Mouse (Mus musculus) lung, embryonic 14.5 days (tissue): ENCODE data around the gene 2410137M14Rik. TPM values are rescaled to one million over a fixed set of nuclear protein-coding genes. Genes with fewer than 3 reads are reported as not detected.
"Not testable (repeated sequence)": the region's sequence is repeated elsewhere in the genome, so short reads cannot be mapped to it uniquely, and the experiment has no call there.

ENCODE experiments used
- ATAC-seq: fragments of 200-750 bp; cut with Nextera tagmentation; 2 replicates; pipeline ENCODE4 v1.8.0; 2017; ENCODE audit warnings: mild to moderate bottlenecking, moderate TSS enrichment, moderate library complexity; ENCODE audit not compliant: insufficient read depth
- DNase-seq: peaks from one replicate; pipeline ENCODE4 v3.0.0-alpha.2; 2015
- H3K27ac ChIP-seq: fragments of 300-500 bp; sonication (generic); 2 replicates; pipeline ENCODE4 v1.5.1; 2014; ENCODE audit warnings: low read depth, mild to moderate bottlenecking, moderate library complexity
- H3K27me3 ChIP-seq: fragments of 300-500 bp; sonication (generic); 2 replicates; pipeline ENCODE4 v1.6.1; 2014; ENCODE audit warnings: low read length, control low read depth; ENCODE audit not compliant: insufficient read depth
- H3K36me3 ChIP-seq: fragments of 300-500 bp; sonication (generic); 2 replicates; pipeline ENCODE4 v1.6.1; 2014; ENCODE audit warnings: control low read depth; ENCODE audit not compliant: insufficient read depth
- H3K4me1 ChIP-seq: fragments of 300-500 bp; sonication (generic); 2 replicates; pipeline ENCODE4 v1.6.1; 2014; ENCODE audit warnings: antibody characterized with exemption, control low read depth; ENCODE audit not compliant: insufficient read depth
- H3K4me2 ChIP-seq: fragments of 300-500 bp; sonication (generic); 2 replicates; pipeline ENCODE4 v1.6.1; 2014; ENCODE audit warnings: mild to moderate bottlenecking
- H3K4me3 ChIP-seq: fragments of 300-500 bp; sonication (generic); 2 replicates; pipeline ENCODE4 v1.5.1; 2014; ENCODE audit warnings: low read depth, low read length
- H3K9ac ChIP-seq: fragments of 300-500 bp; sonication (generic); 2 replicates; pipeline ENCODE4 v1.6.1; 2014
- H3K9me3 ChIP-seq: fragments of 300-500 bp; sonication (generic); 2 replicates; pipeline ENCODE4 v1.6.1; 2016; ENCODE audit warnings: low read depth, low read length, control low read depth
- CTCF ChIP-seq: IDR thresholded peaks from 2 replicates; pipeline ENCODE4 v1.5.1; 2016; ENCODE audit warnings: antibody characterized with exemption, low read depth
- WGBS: fragments of 180-500 bp; shearing (Covaris S2); extraction: QIAGEN DNeasy Blood & Tissue Kit; methylation state at CpG from one replicate; pipeline ENCODE4 v1.1.7; 2014; 5-methylcytosine and 5-hydroxymethylcytosine counted together
- polyA plus RNA-seq: library from polyadenylated mRNA; unstranded; fragments of >200 nt; fragmentation: Nextera tagmentation; extraction: Ambion mirVana; gene quantifications from 2 replicates; pipeline ENCODE4 v1.2.1, GENCODE M21; 2014

Gene 2410137M14Rik
- polyA plus RNA-seq = not detected in 2 replicates

DNA sequence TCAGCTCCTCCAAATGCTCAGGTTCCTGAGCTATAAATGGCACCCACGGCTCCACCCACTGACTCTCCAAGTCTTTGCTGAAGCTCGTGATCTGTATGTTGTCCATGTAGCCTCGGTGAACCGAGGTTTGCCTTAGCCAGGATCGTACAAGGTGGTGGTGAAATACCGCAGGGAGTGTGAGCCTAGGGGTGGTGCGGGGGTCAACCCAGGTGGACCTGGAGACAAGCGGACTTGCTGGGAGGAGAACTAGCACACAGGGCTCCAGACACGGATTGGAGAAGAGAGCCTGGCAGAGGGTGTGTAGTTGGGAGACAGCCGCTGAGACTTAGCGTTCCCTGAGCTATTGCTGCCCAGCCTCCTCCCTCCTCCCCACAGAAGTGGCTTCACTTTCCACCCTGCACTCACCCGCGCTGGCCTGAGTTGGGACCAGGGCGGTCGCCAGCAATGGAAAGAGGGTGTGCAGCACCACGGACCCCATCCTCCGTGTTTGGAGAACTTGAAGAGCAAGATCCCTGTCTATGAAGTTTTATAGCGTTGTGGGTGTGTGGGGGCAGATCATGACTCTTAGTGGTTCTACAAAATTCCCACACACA lies at the start of gene 2410137M14Rik:
TSS of gene 2410137M14Rik (minus strand) at position 17 of the 593 bp plus-strand sequence.
- DNase-seq (no peak), ATAC-seq (peak; percentile 41; the same call in 1 of the 2 replicates)
- H3K4me2 ChIP-seq = peak within 1 kb of the TSS; percentile 50
- H3K9ac ChIP-seq = no peak within 1 kb of the TSS
- TF ChIP-seq CTCF = no peak
- no peaks in the 10 kb centered on the region for H3K36me3 ChIP-seq
- no peak within 1 kb of the TSS; the same call in 1 of the 2 replicates for H3K4me3 ChIP-seq
- no peak within 1 kb of the TSS for H3K27ac ChIP-seq
- 0 out of 2 replicates have a peak, but pooled peaks cover 8% of the 10 kb centered on the region for H3K4me1 ChIP-seq
- 0 out of 2 replicates have a peak, but pooled peaks cover 4% of the 10 kb centered on the region for H3K27me3 ChIP-seq
- H3K9me3 ChIP-seq = no peaks in the 10 kb centered on the region
- WGBS = 8% methylated on average over 18 of the region's 18 CpGs

- Histone ChIP-seq H3K27me3 (no peaks in the 10 kb centered on the region), H3K27ac (peak overlapping the region; percentile 97), H3K4me2 (peak overlapping the region; percentile 60), H3K4me1 (no peaks in the 10 kb centered on the region), H3K9me3 (no peaks in the 10 kb centered on the region), H3K36me3 (no peaks in the 10 kb centered on the region), H3K9ac (0 out of 2 replicates have a peak overlapping the region, but pooled peaks have one; percentile 47), H3K4me3 (peak overlapping the region; percentile 41)
- WGBS = 63% methylated on average over 8 of the region's 8 CpGs
- no peak for TF ChIP-seq CTCF
- ATAC-seq (peak; percentile 13; the same call in 1 of the 2 replicates), DNase-seq (no peak)
Observed at GRCm38 (mm10) chr17:37029162-37029561, 48.1 kb upstream of the 2410137M14Rik start.

- ATAC-seq = peak; percentile 99
- H3K9ac ChIP-seq = peak overlapping the region; percentile 47
- H3K27me3 ChIP-seq = no peaks in the 10 kb centered on the region
- under 1% methylated on average over 14 of the region's 14 CpGs for WGBS
- peak overlapping the region; percentile 97 for H3K27ac ChIP-seq
- H3K4me1 ChIP-seq = no peaks in the 10 kb centered on the region
- peak; percentile 98 for DNase-seq
- TF ChIP-seq CTCF = no peak
- peak overlapping the region; percentile 60 for H3K4me2 ChIP-seq
- peak overlapping the region; percentile 41 for H3K4me3 ChIP-seq
- H3K36me3 ChIP-seq = no peaks in the 10 kb centered on the region
- no peaks in the 10 kb centered on the region for H3K9me3 ChIP-seq
Observed at GRCm38 (mm10) chr17:37028683-37029120, 47.7 kb upstream of the 2410137M14Rik start.

DNA sequence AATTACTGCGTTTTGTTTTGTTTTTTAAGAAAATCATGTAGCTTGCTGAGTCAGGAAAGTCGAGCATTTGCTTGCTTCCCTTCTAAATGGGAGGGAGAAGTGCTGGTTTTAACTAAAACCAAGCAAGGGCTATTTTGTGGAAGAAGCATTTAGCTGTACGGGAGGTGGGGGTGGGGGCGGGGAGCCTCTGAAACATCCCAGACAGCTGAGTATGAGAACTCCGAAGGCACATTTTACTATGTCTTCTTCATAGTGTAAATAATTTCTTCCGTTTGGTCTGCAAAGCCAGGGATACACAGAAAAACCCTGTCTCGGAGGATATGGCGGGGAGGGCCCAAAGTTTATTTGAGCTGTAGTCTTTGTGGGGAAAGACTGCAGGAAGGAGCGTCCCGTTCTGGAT lies 47.2 kb upstream of the 2410137M14Rik start:
- no peak for DNase-seq
- Histone ChIP-seq H3K4me1 (no peaks in the 10 kb centered on the region), H3K9me3 (no peaks in the 10 kb centered on the region), H3K27ac (peak overlapping the region; percentile 97), H3K36me3 (no peaks in the 10 kb centered on the region), H3K9ac (peak overlapping the region; percentile 47), H3K27me3 (no peaks in the 10 kb centered on the region), H3K4me3 (peak overlapping the region; percentile 41), H3K4me2 (peak overlapping the region; percentile 60)
- peak; percentile 62 for ATAC-seq
- WGBS = 2% methylated on average over 10 of the region's 10 CpGs
- no peak for TF ChIP-seq CTCF

GRCm38 (mm10) chr17:37027486-37027885 lies 46.4 kb upstream of the 2410137M14Rik start:
- Histone ChIP-seq H3K4me2 (no peak overlapping the region), H3K27me3 (no peaks in the 10 kb centered on the region), H3K36me3 (no peaks in the 10 kb centered on the region), H3K27ac (peak overlapping the region; percentile 97), H3K4me1 (no peaks in the 10 kb centered on the region), H3K9ac (no peak overlapping the region), H3K9me3 (no peaks in the 10 kb centered on the region), H3K4me3 (no peak overlapping the region)
- DNase-seq = no peak
- 93% methylated on average over 4 of the region's 4 CpGs for WGBS
- no peak for TF ChIP-seq CTCF
- no peak for ATAC-seq

DNA sequence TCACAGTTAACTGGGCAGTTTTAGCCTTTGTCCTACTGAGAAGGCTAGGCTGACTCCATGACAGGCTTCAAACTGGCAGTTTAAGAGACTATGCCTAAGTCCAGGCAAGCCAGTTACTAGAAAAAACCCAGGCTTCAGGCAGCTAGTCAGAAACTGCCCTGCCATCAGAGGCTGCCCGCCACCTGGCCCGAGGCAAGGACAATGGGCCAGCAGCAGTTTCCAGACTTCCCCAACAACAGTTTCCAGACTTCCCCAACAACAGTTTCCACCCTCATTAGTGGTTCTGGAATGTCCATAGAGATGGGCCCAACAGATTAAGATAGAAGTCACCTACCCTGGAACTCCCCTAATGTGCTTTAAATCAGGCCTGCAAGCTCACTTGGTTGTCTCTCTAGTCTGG lies 45.4 kb upstream of the 2410137M14Rik start:
- no peak overlapping the region for H3K9ac ChIP-seq
- H3K27ac ChIP-seq = no peak overlapping the region
- no peak for DNase-seq
- H3K4me3 ChIP-seq = no peak overlapping the region
- H3K27me3 ChIP-seq = no peaks in the 10 kb centered on the region
- TF ChIP-seq CTCF = no peak
- no peak for ATAC-seq
- H3K4me2 ChIP-seq = no peak overlapping the region
- H3K9me3 ChIP-seq = no peaks in the 10 kb centered on the region
- H3K4me1 ChIP-seq = no peaks in the 10 kb centered on the region
- H3K36me3 ChIP-seq = no peaks in the 10 kb centered on the region
- WGBS = 82% methylated on average over 2 of the region's 2 CpGs

DNA sequence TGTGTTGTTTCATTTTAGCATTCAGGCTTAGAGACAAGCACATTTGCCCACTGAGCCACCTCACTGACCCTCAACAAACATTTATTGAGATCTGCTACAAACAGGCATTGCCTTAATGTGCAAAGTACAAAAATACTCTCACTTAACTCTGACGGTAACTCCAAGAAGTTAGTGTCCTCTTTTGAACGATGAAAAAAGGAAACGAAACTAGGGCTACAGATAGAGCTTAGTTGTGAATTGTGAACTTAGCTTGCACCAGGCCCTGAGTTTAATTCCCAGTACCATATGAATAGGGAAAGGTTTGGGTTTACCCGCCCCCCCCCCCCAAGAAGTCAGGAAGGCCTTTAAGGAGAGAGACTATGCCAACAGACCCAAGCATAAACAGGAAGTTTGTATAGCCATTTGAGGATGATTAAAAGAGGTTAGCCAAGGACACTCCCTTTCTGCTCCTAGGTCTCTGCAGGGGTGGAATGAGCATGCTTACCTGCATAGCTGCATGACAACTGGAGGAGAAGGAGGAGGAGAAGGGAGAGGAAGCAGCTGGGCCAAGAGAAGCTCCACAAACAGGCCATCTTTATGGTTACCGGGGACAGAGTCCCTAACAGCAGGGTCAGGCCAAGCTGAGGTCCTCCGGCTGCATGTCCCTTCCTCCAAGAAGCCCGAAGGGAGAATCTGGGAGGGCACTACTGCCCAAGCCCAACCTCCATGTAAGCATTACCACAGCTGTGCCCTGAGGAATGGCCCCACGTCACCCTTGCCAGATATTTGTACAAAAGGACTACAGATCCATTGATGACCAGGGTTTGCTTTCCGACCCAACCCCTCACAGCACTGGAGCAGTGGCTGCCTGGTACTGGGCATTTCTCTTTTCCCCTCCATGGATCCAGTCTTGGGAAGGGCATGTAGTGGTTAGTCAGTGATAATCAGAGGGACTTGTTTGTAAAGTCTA lies 41.9 kb upstream of the 2410137M14Rik start, which contains the start of gene Mog:
TSS of gene Mog (minus strand) at position 771 of the 949 bp plus-strand sequence.
- no peaks in the 10 kb centered on the region for H3K4me1 ChIP-seq
- H3K4me3 ChIP-seq = no peak within 1 kb of the TSS
- ATAC-seq (no peak), DNase-seq (no peak)
- H3K27me3 ChIP-seq = no peaks in the 10 kb centered on the region
- 66% methylated on average over 9 of the region's 9 CpGs for WGBS
- no peak within 1 kb of the TSS for H3K4me2 ChIP-seq
- H3K36me3 ChIP-seq = no peaks in the 10 kb centered on the region
- H3K9ac ChIP-seq = no peak within 1 kb of the TSS
- no peak within 1 kb of the TSS for H3K27ac ChIP-seq
- no peak for TF ChIP-seq CTCF
- no peaks in the 10 kb centered on the region for H3K9me3 ChIP-seq

DNA sequence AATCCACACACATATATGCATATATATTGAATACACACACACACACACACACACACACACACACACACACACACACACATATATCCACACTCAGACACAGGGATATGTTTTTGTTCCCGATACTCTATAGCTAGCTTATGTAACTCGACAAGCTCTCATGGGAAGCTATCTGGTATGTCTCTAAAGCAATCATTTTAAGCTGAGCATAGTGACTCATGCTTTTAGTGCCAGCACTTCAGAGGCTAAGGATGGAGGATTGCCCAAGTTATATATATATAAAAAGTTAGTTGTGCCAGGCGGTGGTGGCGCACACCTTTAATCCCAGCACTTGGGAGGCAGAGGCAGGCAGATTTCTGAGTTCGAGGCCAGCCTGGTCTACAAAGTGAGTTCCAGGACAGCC lies 38.2 kb upstream of the 2410137M14Rik start:
- not testable (repeated sequence) for H3K4me1 ChIP-seq, H3K27ac ChIP-seq, ATAC-seq, H3K9me3 ChIP-seq, H3K4me2 ChIP-seq, H3K4me3 ChIP-seq, DNase-seq, H3K9ac ChIP-seq, H3K36me3 ChIP-seq, H3K27me3 ChIP-seq
- 94% methylated on average over 5 of the region's 5 CpGs for WGBS
